Mouse (Mus musculus) cortical plate, adult 2 months (tissue): ENCODE data around the gene Nfkbiz. TPM values are rescaled to one million over a fixed set of nuclear protein-coding genes. Genes with fewer than 3 reads are reported as not detected.

ENCODE experiments used
- H3K27ac ChIP-seq: fragments of 200-500 bp; 2 replicates; pipeline ENCODE4 v1.5.1; 2012; ENCODE audit warnings: low read length, control low read depth, inconsistent platforms; ENCODE audit not compliant: insufficient read depth
- H3K4me1 ChIP-seq: fragments of 200-500 bp; 2 replicates; pipeline ENCODE4 v1.6.1; 2011; ENCODE audit warnings: low read length; ENCODE audit not compliant: control insufficient read depth, insufficient read depth
- H3K4me3 ChIP-seq: fragments of 200-500 bp; 2 replicates; pipeline ENCODE4 v1.5.1; 2011; ENCODE audit warnings: mild to moderate bottlenecking, low read length, control low read depth; ENCODE audit not compliant: insufficient read depth
- CTCF ChIP-seq: fragments of 200-500 bp; IDR thresholded peaks from 2 replicates; pipeline ENCODE4 v1.5.1; 2011; ENCODE audit warnings: mild to moderate bottlenecking, control low read depth, low read length; ENCODE audit not compliant: insufficient read depth; ENCODE audit errors: extremely low read depth
- POLR2A ChIP-seq: fragments of 200-500 bp; IDR thresholded peaks from 2 replicates; pipeline ENCODE4 v1.6.1; 2011; ENCODE audit warnings: mild to moderate bottlenecking, low read length, control low read depth; ENCODE audit not compliant: insufficient read depth; ENCODE audit errors: extremely low read depth
- polyA plus RNA-seq: library from polyadenylated mRNA; depleted of rRNA; stranded (reverse); fragments of >200 nt; gene quantifications from 2 replicates; pipeline ENCODE4 v1.2.3, GENCODE M21; 2012

The Nfkbiz gene
- polyA plus RNA-seq, 1 experiment, result 5.4 TPM

DNA sequence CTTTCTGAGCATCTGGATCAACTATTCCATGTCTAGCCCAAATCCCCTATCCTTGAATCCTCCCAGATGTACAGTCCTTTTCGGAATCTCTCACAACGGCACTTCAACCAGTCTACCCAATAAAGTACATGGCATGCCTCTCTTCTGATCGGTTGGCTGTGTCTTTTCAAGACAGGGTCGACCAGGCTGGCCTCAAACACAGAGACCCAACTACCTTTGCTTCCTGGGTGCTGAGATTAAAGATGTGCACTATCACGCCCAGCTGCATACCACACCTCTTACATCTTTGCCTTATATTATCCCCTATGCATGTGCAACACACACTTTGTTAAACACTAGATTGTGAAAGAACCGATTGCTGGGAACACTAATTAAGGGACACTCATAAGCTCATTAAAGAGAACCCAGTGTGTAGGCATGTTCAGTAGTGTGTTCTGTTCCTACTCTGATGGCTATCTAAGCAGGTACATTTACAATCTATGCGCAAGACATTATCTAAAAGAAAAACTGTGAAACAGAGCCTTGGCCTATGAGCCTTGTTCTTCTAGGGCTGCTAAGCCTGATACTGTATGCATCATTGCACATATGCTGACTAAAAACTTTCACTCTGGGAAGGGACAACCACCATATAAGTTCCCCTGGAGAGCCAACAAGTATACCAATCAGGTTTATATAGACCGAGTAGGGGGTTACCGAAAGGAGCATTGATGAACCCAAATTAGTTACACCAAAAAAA is 28.8 kb downstream of the Nfkbiz start:
- no peak for TF ChIP-seq CTCF
- TF ChIP-seq POLR2A, result no peak

GRCm38 (mm10) chr16:55809345-55809744 is 29.4 kb downstream of the Nfkbiz start:
- Histone ChIP-seq H3K4me1 (no peaks in the 10 kb centered on the region), H3K4me3 (no peak overlapping the region), H3K27ac (no peak overlapping the region)
- TF ChIP-seq CTCF, result no peak

More for the DNA sequence above, 28.8 kb downstream of the Nfkbiz start:
- Histone ChIP-seq H3K4me3 (no peak overlapping the region), H3K4me1 (no peaks in the 10 kb centered on the region), H3K27ac (no peak overlapping the region)

DNA sequence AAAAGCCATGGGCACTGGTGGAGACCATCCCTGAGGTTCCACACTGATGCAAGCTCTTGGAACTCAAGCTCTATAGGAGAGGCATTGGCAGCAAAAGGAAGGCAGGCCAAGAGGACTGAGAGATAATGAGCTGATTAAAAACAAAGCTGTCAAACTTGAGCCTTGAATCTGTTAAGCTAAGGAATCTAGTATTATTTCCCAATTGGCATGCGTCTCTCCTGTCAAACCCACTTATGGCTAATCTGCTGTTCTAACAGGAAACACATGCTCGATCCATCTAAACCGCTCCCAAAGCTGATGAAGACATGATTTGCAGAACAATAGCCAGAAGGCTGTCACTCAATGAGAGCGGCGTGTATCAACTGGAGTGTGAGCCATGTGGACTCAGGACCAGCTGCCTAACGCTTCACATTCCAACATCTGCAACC is 31.2 kb downstream of the Nfkbiz start:
- no peak overlapping the region for H3K27ac ChIP-seq

DNA sequence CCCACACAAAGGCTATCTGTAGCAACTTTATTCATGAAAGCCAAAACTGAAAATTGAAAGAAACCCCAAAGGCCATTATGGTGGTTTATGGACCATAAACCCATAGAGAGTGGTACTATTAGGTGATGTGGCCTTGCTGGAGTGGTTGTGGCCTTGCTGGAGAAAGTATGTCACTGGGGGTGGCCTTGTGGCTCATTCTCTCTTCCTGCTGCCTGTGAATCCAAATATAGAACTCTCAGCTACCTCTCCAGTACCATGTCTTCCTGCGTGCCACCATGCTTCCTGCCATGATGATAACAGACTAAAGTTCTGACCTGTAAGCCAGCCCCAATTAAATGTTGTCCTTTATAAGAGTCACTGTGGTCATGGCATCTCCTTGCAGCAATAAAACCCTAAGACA is 33.9 kb downstream of the Nfkbiz start:
- TF ChIP-seq CTCF (no peak), POLR2A (no peak)
- H3K27ac ChIP-seq, result no peak overlapping the region
- no peak overlapping the region for H3K4me3 ChIP-seq
- no peaks in the 10 kb centered on the region for H3K4me1 ChIP-seq

More for the DNA sequence above, 31.2 kb downstream of the Nfkbiz start:
- Histone ChIP-seq H3K4me1 (no peaks in the 10 kb centered on the region), H3K4me3 (no peak overlapping the region)
- TF ChIP-seq POLR2A, result no peak
- no peak for TF ChIP-seq CTCF

DNA sequence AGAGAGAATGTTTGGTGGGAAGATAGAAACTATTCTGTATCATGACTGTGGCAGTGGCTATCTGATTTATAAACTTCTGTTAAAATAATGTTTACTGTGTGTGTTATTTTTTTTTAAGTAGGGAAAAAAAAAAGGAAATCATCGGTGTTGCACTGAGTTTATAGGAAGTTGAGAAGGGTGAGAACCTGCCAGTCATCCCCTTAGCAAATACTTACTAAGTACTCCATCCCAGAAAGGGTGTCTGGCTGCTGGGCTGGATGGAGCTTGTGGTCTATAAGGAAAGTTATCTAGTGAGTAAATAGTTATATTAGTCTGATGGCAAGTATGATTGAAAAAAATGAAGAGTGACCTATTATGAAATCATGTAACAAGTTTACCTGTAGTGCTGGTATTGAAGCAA is 37.1 kb downstream of the Nfkbiz start:
- no peak for TF ChIP-seq CTCF

GRCm38 (mm10) chr16:55798845-55799244 is 39.9 kb downstream of the Nfkbiz start:
- Histone ChIP-seq H3K4me1 (no peaks in the 10 kb centered on the region), H3K27ac (no peak overlapping the region), H3K4me3 (no peak overlapping the region)
- no peak for TF ChIP-seq CTCF
- no peak for TF ChIP-seq POLR2A

More for the DNA sequence above, 37.1 kb downstream of the Nfkbiz start:
- Histone ChIP-seq H3K4me3 (no peak overlapping the region), H3K27ac (no peak overlapping the region), H3K4me1 (no peaks in the 10 kb centered on the region)

DNA sequence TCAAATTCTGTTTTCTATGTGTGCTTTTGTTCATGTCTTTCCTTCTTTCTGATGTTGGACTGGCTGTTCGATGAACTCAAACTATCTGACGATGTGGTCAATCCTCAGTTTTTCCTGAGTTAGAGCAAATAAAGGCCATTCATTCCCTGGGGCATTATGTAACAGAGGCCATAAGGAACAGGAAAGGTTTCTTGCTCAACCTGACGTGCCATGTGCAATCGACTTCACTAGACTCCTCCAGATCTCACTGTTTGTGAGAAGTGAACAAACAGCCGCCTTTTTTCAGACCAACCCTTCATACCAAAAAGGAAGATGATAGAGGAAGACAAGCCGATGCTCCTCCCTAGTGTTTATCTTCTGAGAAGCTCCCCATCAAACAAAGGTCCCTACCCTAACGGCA is 48.4 kb downstream of the Nfkbiz start:
- H3K27ac ChIP-seq, result no peak overlapping the region
- H3K4me3 ChIP-seq, result no peak overlapping the region
- no peaks in the 10 kb centered on the region for H3K4me1 ChIP-seq
- no peak for TF ChIP-seq CTCF
- TF ChIP-seq POLR2A, result no peak

DNA sequence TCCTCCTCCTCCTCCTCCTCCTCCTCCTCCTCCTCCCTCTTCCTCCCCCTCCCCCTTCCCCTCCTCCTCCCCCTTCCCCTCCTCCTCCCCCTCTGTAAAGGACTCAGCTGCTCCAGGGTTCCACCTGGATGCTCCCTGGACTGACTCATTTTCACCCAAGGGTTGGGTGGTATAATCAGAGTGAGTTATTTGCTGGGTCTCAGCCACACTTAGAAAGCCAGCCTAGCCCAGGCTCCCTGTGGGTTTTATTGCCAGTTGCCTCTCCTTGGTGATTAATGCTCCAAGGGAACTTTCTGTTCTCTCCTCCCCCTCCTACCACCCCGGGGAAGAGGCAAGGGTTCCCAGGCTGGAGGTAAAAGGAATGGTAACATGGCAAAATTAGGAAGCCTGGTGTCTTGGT is 49.4 kb downstream of the Nfkbiz start:
- no peak overlapping the region for H3K4me3 ChIP-seq
- no peak overlapping the region for H3K27ac ChIP-seq
- H3K4me1 ChIP-seq, result no peaks in the 10 kb centered on the region
- no peak for TF ChIP-seq POLR2A
- TF ChIP-seq CTCF, result no peak

DNA sequence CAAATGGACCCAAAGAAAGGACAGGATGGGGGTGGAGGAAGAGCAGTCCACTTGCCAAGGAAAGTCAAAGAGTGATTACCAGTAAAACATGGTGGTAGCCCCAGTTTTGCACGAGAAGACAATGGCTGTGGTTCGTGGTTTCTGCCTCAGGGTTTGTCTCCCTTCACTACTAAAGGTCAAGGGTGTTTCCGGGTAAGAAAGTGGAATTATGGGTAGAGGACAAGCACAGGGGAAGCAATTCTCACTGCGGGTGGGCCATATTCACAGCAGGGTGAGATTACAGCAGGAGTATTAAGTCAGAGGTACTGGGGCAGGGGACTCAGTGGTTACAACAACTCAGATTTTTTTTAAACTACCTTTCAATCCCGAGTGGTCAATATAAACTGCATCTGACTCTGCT is 50.0 kb downstream of the Nfkbiz start:
- TF ChIP-seq CTCF (no peak), POLR2A (no peak)
- Histone ChIP-seq H3K27ac (no peak overlapping the region), H3K4me1 (no peaks in the 10 kb centered on the region), H3K4me3 (no peak overlapping the region)

DNA sequence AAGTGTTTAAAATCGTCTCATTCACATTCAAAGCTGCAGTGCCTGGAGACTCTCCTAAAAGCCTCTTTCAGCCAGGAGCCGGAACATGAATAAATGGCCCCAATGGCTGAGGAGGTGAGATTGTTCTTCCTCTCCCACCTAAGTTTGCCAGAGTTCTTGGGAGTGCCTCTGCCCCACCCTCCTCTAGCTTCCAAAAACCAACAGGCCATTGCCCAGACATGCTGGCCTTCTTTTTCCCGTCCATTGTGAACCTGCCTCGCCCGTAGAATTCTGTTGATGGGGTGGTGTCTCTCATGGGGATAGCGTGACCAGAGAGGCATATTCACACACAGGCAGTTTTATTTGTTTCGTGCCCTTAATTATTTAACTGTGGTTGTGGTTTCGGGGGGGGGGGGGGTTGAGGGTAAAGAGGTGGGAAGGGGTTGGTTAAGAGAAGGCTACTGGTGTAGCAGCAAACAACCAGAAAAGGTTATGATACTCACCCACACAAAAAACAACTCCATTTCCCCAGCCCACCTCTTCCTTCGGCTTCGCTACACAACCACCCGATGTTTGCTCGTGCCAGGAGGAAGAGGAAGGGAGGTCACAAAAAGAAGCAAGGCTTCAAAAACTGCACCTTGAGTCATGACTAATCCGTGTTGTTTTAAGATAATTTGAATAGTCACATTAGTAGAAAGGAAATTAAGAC is 51.2 kb downstream of the Nfkbiz start:
- H3K4me1 ChIP-seq, result no peaks in the 10 kb centered on the region
- H3K27ac ChIP-seq, result no peak overlapping the region
- H3K4me3 ChIP-seq, result no peak overlapping the region
- TF ChIP-seq POLR2A (no peak), CTCF (no peak)
